Mouse (Mus musculus) myocyte (in vitro differentiated cells): ENCODE results near the gene Cacna1d. TPM values are rescaled to one million over a fixed set of nuclear protein-coding genes. Genes with fewer than 3 reads are reported as not detected.

Source experiments
- H3K27me3 ChIP-seq: one replicate; pipeline ENCODE4 v1.6.1; 2011; ENCODE audit not compliant: control insufficient read depth, insufficient read depth, insufficient read length
- H3K36me3 ChIP-seq: one replicate; pipeline ENCODE4 v1.6.1; 2011; ENCODE audit not compliant: control insufficient read depth, insufficient read depth
- H3K4me2 ChIP-seq: one replicate; pipeline ENCODE4 v1.6.1; 2011; ENCODE audit warnings: low read depth, control low read depth
- H3K4me3 ChIP-seq: one replicate; pipeline ENCODE4 v1.5.1; 2011; ENCODE audit warnings: mild to moderate bottlenecking, control low read depth, moderate library complexity
- H3K79me2 ChIP-seq: one replicate; pipeline ENCODE4 v1.6.1; 2011; ENCODE audit not compliant: control insufficient read depth, insufficient read depth
- H3ac ChIP-seq: one replicate; pipeline ENCODE4 v1.6.1; 2011; ENCODE audit not compliant: control insufficient read depth, insufficient read length
- CEBPB ChIP-seq: IDR thresholded peaks from 2 replicates; pipeline ENCODE4 v1.6.1; 2011; ENCODE audit warnings: mild to moderate bottlenecking, moderate library complexity; ENCODE audit not compliant: poor library complexity, insufficient read depth, severe bottlenecking
- E2F4 ChIP-seq: IDR thresholded peaks from one replicate; pipeline ENCODE4 v1.6.1; 2011; ENCODE audit warnings: mild to moderate bottlenecking, control low read depth, moderate library complexity; ENCODE audit not compliant: insufficient read depth
- MAX ChIP-seq: IDR thresholded peaks from one replicate; pipeline ENCODE4 v1.6.1; 2011; ENCODE audit warnings: low read depth, mild to moderate bottlenecking, control low read depth
- MYOD1 ChIP-seq, 3 experiments: IDR thresholded peaks; one replicate each; pipeline ENCODE4 v1.6.1; 2011; ENCODE audit warnings: control low read depth in 2 of 3, low read depth in 2 of 3, mild to moderate bottlenecking in 2 of 3, moderate library complexity in 1 of 3; ENCODE audit not compliant: insufficient read length in 2 of 3, control insufficient read depth in 1 of 3
- MYOG ChIP-seq, 3 experiments: IDR thresholded peaks; one replicate each; pipeline ENCODE4 v1.6.1; 2011; ENCODE audit warnings: control low read depth in 2 of 3, low read depth in 2 of 3, mild to moderate bottlenecking in 2 of 3; ENCODE audit not compliant: insufficient read length in 2 of 3, control insufficient read depth in 1 of 3, insufficient read depth in 1 of 3
- POLR2A ChIP-seq: IDR thresholded peaks from one replicate; pipeline ENCODE4 v1.6.1; 2011; ENCODE audit warnings: low read depth, mild to moderate bottlenecking, control low read depth, moderate library complexity; ENCODE audit not compliant: insufficient read length
- POLR2AphosphoS2 ChIP-seq: IDR thresholded peaks from one replicate; pipeline ENCODE4 v1.6.1; 2011; ENCODE audit warnings: low read depth, control low read depth; ENCODE audit not compliant: insufficient read length
- REST ChIP-seq: IDR thresholded peaks from one replicate; pipeline ENCODE4 v1.6.1; 2011; ENCODE audit warnings: mild to moderate bottlenecking, control low read depth, moderate library complexity; ENCODE audit not compliant: insufficient read depth, insufficient read length
- SRF ChIP-seq: IDR thresholded peaks from one replicate; pipeline ENCODE4 v1.6.1; 2011; ENCODE audit warnings: low read depth; ENCODE audit not compliant: control insufficient read depth, insufficient read length
- TCF12 ChIP-seq: IDR thresholded peaks from one replicate; pipeline ENCODE4 v1.6.1; 2011; ENCODE audit warnings: mild to moderate bottlenecking, control low read depth; ENCODE audit not compliant: poor library complexity, insufficient read depth, severe bottlenecking
- TCF3 ChIP-seq: IDR thresholded peaks from one replicate; pipeline ENCODE4 v1.6.1; 2011; ENCODE audit warnings: low read depth, control low read depth; ENCODE audit not compliant: insufficient read length
- USF1 ChIP-seq: IDR thresholded peaks from one replicate; pipeline ENCODE4 v1.6.1; 2011; ENCODE audit warnings: low read depth, mild to moderate bottlenecking, control low read depth, moderate library complexity
- polyA plus RNA-seq: library from polyadenylated mRNA; unstranded; fragments of >200 nt; fragmentation: generic; extraction: Trizol; gene quantifications from one replicate; pipeline ENCODE4 v1.2.1, GENCODE M21; 2012; ENCODE audit warnings: missing spikeins

Gene Cacna1d
- polyA plus RNA-seq, 1 experiment: not detected

- Histone ChIP-seq H3K4me2 (no peak overlapping the region), H3K79me2 (no peaks in the 10 kb centered on the region)
- TF ChIP-seq CEBPB: no peak
- no peak for TF ChIP-seq POLR2AphosphoS2
Measured at GRCm38 (mm10) chr14:30529454-30529853, 38.2 kb upstream of the Cacna1d start.

GRCm38 (mm10) chr14:30528961-30529360 is 37.7 kb upstream of the Cacna1d start:
- Histone ChIP-seq H3K36me3 (peaks cover 3% of the 10 kb centered on the region), H3ac (no peak overlapping the region), H3K4me3 (no peak overlapping the region), H3K79me2 (no peaks in the 10 kb centered on the region), H3K4me2 (no peak overlapping the region), H3K27me3 (no peaks in the 10 kb centered on the region)
- TF ChIP-seq TCF3 (no peak), SRF (no peak), REST (no peak), MYOG (IDR thresholded peaks at IDR 0.05; ENCODE audit: control insufficient read depth in 1 of 3, insufficient read depth in 1 of 3, insufficient read length in 2 of 3, low read depth in 2 of 3) (no peak), MYOD1 (IDR thresholded peaks at IDR 0.05; ENCODE audit: control insufficient read depth in 1 of 3, insufficient read length in 2 of 3, low read depth in 2 of 3) (no peak), MAX (no peak), TCF12 (no peak), CEBPB (no peak), USF1 (no peak), E2F4 (no peak)

More at GRCm38 (mm10) chr14:30529454-30529853, 38.2 kb upstream of the Cacna1d start:
- H3K4me3 ChIP-seq: no peak overlapping the region
- no peaks in the 10 kb centered on the region for H3K36me3 ChIP-seq
- no peaks in the 10 kb centered on the region for H3K27me3 ChIP-seq
- H3ac ChIP-seq: no peak overlapping the region

- Histone ChIP-seq H3K4me3 (no peak overlapping the region), H3K27me3 (no peaks in the 10 kb centered on the region), H3K4me2 (no peak overlapping the region), H3K36me3 (peaks cover 8% of the 10 kb centered on the region), H3K79me2 (no peaks in the 10 kb centered on the region), H3ac (no peak overlapping the region)
- TF ChIP-seq SRF (no peak), MYOG (IDR thresholded peaks at IDR 0.05; ENCODE audit: control insufficient read depth in 1 of 3, insufficient read depth in 1 of 3, insufficient read length in 2 of 3, low read depth in 2 of 3) (no peak), CEBPB (no peak), MAX (no peak), E2F4 (no peak), MYOD1 (IDR thresholded peaks at IDR 0.05; ENCODE audit: control insufficient read depth in 1 of 3, insufficient read length in 2 of 3, low read depth in 2 of 3) (no peak), TCF12 (no peak), USF1 (no peak), POLR2AphosphoS2 (no peak), POLR2A (no peak), REST (no peak)
Measured at GRCm38 (mm10) chr14:30528392-30528791, 37.1 kb upstream of the Cacna1d start.

- Histone ChIP-seq H3ac (no peak overlapping the region), H3K4me2 (no peak overlapping the region), H3K79me2 (no peaks in the 10 kb centered on the region), H3K27me3 (no peaks in the 10 kb centered on the region), H3K36me3 (peaks cover 22% of the 10 kb centered on the region), H3K4me3 (no peak overlapping the region)
- TF ChIP-seq E2F4 (no peak), MAX (no peak), MYOG (IDR thresholded peaks at IDR 0.05; ENCODE audit: control insufficient read depth in 1 of 3, insufficient read depth in 1 of 3, insufficient read length in 2 of 3, low read depth in 2 of 3) (no peak), USF1 (no peak), MYOD1 (IDR thresholded peaks at IDR 0.05; ENCODE audit: control insufficient read depth in 1 of 3, insufficient read length in 2 of 3, low read depth in 2 of 3) (no peak), TCF12 (no peak)
Measured at GRCm38 (mm10) chr14:30523356-30523755, 32.1 kb upstream of the Cacna1d start.

- Histone ChIP-seq H3K79me2 (no peaks in the 10 kb centered on the region), H3K4me2 (no peak overlapping the region), H3K27me3 (no peaks in the 10 kb centered on the region), H3K36me3 (peaks cover 22% of the 10 kb centered on the region), H3ac (no peak overlapping the region), H3K4me3 (no peak overlapping the region)
- no peak for TF ChIP-seq TCF12
- TF ChIP-seq MYOD1 (IDR thresholded peaks at IDR 0.05; ENCODE audit: control insufficient read depth in 1 of 3, insufficient read length in 2 of 3, low read depth in 2 of 3): no peak
- no peak for TF ChIP-seq MAX
- no peak for TF ChIP-seq TCF3
Measured at GRCm38 (mm10) chr14:30519323-30519722, 28.1 kb upstream of the Cacna1d start.
